29 mouse cellular contexts compared by ENCODE assay signal in genomic region chr9:29115337-29115736, GRCm38 (mm10).
"Had no signal": no experiment of that assay in that cellular context is flagged by ENCODE, and none has a peak within 500 bp of the region (broad histone marks: within the 10 kb centered on the region; RNA-seq: fewer than 3 reads in every experiment).

No protein-coding gene starts in this region.

- H3K9ac ChIP-seq: heart, embryonic 13.5 days; heart, embryonic 15.5 days; hindbrain, embryonic 12.5 days; hindbrain, embryonic 14.5 days; intestine, embryonic 15.5 days; limb, embryonic 12.5 days; liver, embryonic 13.5 days; liver, embryonic 15.5 days had no signal

- H3K9me3 ChIP-seq: heart, embryonic 13.5 days; heart, embryonic 15.5 days; hindbrain, embryonic 10.5 days; hindbrain, embryonic 12.5 days; intestine, embryonic 15.5 days; limb, embryonic 10.5 days; limb, embryonic 12.5 days; liver, embryonic 13.5 days; liver, embryonic 15.5 days had no signal

- H3K36me3 ChIP-seq: heart, embryonic 13.5 days; heart, embryonic 15.5 days; hindbrain, embryonic 10.5 days; hindbrain, embryonic 12.5 days; intestine, embryonic 15.5 days; limb, embryonic 10.5 days; limb, embryonic 12.5 days; liver, embryonic 13.5 days; liver, embryonic 15.5 days had no signal

- ATAC-seq: hindbrain, embryonic 16.5 days; inflammation-experienced regulatory T-cells, adult 6 months; intestine, embryonic 15.5 days; intestine, postnatal 0 days had no signal

- H3K4me2 ChIP-seq: heart, embryonic 11.5 days; heart, embryonic 13.5 days; heart, embryonic 15.5 days; hindbrain, embryonic 12.5 days; hindbrain, embryonic 14.5 days; intestine, embryonic 15.5 days; limb, embryonic 12.5 days; liver, embryonic 11.5 days; liver, embryonic 13.5 days; liver, embryonic 15.5 days had no signal

- H3K4me3 ChIP-seq: gastrocnemius, adult 2 months; heart, adult 2 months; heart, embryonic 13.5 days; heart, embryonic 15.5 days; hindbrain, embryonic 10.5 days; hindbrain, embryonic 12.5 days; intestine, embryonic 15.5 days; layer of hippocampus, adult 2 months; left cerebral cortex, adult 2 months; limb, embryonic 10.5 days; limb, embryonic 12.5 days; liver, embryonic 13.5 days; liver, embryonic 15.5 days had no signal

- H3K4me1 ChIP-seq: heart, embryonic 13.5 days; heart, embryonic 15.5 days; hindbrain, embryonic 10.5 days; hindbrain, embryonic 12.5 days; intestine, embryonic 15.5 days; liver, embryonic 13.5 days; liver, embryonic 15.5 days had no signal

- DNase-seq: gastrocnemius, adult 2 months; gastrocnemius, postnatal 10 days; gastrocnemius, postnatal 25 days; heart, adult 2 months; heart, postnatal 14 days; heart, postnatal 4 days; kidney, adult 18-20 months; kidney, adult 8-10 months; kidney, postnatal 10 days; kidney, postnatal 25 days; kidney, postnatal 4 days; liver; liver, embryonic 13.5 days had no signal

- H3K27me3 ChIP-seq: heart, embryonic 13.5 days; heart, embryonic 15.5 days; hindbrain, embryonic 12.5 days; intestine, embryonic 15.5 days; liver, embryonic 13.5 days; liver, embryonic 15.5 days had no signal

- H3K27ac ChIP-seq: gastrocnemius, adult 2 months; heart, adult 2 months; heart, embryonic 13.5 days; heart, embryonic 15.5 days; hindbrain, embryonic 10.5 days; hindbrain, embryonic 12.5 days; hindbrain, embryonic 14.5 days; intestine, embryonic 15.5 days; layer of hippocampus, adult 2 months; left cerebral cortex, adult 2 months; limb, embryonic 10.5 days; limb, embryonic 12.5 days; liver, embryonic 13.5 days; liver, embryonic 15.5 days had no signal
